Mouse (Mus musculus) thymus, postnatal 25 days (tissue): ENCODE measurements around the gene Sarm1.

Source experiments
- DNase-seq: peaks from one replicate; pipeline ENCODE4 v3.0.0; 2022

Sarm1 gene

GRCm38 (mm10) chr11:78463286-78464036 lies 34.1 kb downstream of the Sarm1 start:
- DNase-seq = no peak

DNA sequence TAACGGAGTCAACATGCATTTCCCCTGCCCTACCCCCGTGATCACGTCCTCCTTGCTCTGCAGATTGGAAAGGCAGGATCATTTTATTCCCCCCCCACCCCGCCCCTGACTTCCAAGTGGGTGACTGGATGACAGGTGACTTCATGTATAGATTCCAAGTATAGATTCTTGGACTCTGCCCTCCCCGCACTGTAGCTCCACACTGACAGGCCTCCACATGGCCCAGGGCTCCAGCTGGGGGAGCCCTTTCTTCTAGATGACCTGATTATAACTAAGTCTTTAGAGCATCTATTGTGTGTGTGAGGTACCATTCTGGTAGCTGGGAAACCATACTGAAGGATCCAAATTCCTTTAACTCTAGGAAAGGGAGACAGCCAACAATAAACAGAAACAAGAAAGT lies 34.9 kb downstream of the Sarm1 start:
- DNase-seq = no peak

DNA sequence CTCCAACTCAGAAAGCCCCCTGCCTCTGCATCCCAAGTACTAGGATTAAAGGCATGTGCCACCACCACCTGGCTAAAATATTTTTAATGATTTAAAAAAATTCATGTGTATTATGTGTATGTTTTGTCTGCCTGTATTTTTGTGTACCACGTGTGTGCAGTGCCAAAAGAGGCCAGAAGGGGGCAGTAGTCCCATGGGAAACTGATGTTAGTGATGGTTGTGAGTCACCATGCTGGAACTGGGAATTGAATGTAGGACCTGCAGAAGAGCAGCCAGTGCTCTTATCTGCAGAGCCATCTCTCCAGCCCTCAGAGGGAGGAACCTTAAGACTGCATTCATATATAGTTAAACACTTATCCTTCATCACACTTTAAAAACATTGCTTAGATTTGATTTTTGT lies 35.7 kb downstream of the Sarm1 start:
- no peak for DNase-seq

DNA sequence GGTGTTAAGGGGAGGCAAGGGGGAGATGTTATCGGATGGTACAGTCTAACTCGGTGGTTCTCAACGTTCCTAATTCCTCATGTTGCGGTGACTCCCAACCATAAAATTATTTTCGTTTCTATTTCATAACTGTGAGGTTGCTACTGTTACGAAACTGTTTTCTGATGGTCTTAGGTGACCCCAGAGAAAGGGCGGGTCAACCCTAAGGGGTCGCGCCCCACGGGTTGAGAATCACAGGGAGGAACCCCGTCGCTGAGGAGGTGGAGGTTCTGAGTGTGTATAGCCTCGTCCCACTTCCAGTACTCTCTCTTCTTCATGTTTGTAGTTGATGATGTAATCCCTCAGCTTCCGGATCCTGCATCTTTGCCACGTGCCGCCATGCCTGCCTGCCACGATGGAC lies 38.8 kb downstream of the Sarm1 start:
- no peak for DNase-seq

- DNase-seq = peak; percentile 44
Measured at GRCm38 (mm10) chr11:78455308-78455707, 42.2 kb downstream of the Sarm1 start.

DNA sequence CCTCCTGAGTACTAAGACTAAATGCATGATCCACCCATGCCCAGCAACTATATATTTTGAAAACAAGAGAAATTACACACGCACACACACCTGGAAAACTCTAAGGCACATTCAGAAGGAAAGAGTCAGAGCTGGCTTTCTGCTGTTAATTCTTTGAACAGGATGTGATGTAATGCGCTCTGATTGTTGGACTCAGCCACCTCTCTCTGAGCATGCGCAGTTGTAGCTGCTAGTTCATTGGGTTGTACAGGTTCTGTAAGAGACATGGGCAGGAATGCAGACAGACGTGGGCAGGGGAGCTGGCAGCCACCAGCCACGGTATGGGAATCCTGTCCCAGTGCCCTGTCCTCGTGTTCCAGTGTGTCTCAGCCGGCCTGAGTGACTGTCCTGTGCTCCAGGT lies 43.3 kb downstream of the Sarm1 start:
- no peak for DNase-seq

DNA sequence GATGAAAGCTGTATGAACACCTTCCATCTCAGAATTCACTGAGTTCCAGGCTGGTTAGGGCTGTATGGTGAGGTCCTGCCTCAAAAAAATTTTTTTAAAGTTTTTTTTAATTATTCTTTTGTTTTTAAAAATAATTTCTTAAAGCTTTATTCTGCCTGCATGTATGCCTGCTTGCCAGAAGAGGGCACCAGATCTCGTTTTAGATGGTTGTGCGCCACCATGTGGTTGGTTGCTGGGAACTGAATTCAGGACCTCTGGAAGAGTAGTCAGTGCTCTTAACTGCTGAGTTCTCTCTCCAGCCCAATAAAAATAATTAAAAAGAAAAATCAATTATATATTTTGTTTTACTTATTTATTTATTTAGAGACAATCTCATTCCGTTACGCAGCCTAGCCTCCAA lies 43.9 kb downstream of the Sarm1 start:
- DNase-seq = peak; percentile 72

GRCm38 (mm10) chr11:78450337-78450736 lies 47.2 kb downstream of the Sarm1 start:
- DNase-seq = no peak

DNA sequence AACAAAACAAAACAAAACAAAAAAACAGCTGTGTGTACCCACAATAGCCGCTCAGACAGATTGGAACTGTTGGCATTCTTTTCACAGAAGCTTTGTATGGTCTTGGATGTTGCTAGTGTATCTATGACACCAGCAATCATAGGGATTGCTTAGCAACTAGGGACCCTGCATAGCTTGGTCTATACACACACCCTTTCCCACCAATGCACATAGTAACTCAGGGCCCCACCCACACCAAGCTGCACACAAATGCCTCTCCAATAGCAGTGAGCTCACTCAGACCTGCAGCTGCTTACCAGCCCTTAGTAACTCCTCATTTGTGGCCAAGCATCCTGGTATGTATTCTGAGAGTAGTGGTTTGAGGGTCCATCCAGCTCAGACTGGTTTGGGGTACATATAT lies 49.3 kb downstream of the Sarm1 start:
- DNase-seq = no peak

DNA sequence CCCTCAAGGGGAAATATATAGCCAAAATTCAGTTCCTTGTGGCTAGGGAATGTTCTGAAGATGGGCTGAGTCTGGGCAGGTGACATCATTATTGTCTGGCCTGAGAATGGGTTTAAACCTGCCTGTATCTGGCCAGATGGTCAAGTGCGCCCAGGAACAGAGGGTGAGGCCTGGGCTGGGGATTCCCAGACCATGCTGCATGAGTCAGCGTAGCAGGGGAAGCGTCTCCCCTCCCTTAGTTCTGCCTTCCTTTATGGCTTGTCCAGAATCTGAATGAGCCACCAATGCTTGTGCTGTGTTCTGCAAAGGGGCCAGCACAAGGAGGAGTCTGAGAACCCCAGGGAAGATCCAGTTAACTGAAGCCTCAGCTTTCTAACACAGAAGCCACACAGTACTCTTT lies 50.4 kb downstream of the Sarm1 start:
- DNase-seq = no peak

DNA sequence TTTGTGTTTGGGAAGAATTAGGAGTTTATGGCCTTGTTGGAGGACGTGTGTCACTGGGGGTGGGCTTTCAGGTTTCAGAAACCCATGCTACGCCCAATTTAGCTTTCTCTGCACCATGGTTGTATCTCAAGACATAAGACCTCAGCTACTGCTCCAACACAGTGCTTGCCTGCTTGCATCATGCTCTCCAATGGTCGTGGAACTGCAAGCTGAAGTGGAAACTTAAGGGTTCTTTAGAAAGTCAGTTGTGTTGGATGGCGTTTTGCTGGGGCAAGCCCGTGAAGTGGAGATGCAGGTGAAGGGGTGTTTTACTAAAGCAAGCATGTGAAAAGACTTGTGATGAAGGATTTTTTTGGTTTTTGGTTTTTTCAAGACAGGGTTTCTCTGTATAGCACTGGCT lies 54.4 kb downstream of the Sarm1 start:
- no peak for DNase-seq

- no peak for DNase-seq
Measured at GRCm38 (mm10) chr11:78438399-78438930, 59.1 kb downstream of the Sarm1 start.

GRCm38 (mm10) chr11:78437182-78437581 lies 60.4 kb downstream of the Sarm1 start:
- DNase-seq = no peak

DNA sequence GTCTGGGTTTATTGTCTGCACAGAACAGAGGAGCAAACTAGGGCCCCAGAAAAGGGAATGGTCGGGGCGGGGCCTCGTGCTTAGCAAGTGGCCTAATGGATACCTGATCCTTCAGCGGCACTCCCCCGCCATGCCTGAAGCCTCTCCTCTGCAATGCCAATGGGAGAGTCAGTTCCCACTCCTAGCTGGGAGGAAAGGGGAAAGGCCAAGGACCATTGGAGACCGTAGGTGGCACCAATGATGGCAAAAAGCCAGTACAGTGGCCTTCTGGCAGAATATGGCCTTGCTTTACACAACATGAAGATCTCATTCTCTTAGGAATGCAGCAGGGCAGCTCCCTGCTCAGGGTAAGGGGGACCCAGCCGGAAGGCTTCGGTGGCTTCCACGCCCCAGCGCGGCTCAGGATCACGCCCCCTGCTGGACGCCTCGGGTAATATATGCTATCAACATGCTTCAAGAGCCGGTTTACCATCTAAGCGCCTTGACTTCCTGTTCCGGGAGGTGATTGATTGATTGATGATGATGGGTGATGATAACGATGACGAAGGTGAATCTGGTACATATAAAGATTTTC lies 61.7 kb downstream of the Sarm1 start:
- peak; percentile 51 for DNase-seq

- no peak for DNase-seq
Measured at GRCm38 (mm10) chr11:78434052-78434451, 63.5 kb downstream of the Sarm1 start.

- DNase-seq = no peak
Measured at GRCm38 (mm10) chr11:78431176-78431575, 66.4 kb downstream of the Sarm1 start.

DNA sequence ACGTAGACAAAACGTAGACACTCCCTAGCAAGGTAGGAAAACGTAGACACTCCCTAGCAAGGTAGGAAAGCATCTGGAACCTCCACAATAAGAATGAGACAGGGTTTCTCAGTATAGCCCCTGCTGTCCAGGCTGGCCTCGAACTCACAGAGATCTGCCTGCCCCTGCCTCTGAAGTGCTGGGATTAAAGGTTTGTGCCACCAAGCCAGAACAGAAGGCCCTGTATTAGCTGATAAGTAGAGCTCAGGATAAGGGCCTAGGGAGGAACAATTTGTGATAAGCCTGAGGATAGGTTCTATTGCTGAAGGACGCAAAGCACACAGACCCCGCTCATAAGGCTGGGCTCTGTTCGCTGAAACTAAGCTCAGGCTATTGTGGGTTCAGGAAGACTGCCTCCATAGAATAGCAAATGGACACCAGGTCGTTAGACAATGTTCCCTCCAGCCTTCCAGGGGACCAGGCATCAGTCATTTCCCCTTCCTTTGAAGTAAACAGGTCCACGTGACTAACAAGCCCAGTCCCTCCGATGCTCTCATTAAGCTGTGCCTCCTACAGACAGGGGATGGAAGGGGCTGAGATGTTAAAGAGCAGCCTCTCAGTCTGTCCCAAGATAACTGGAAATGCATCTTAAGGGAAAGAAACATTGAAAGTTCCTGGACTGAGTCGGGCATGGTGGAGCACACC lies 67.2 kb downstream of the Sarm1 start:
- no peak for DNase-seq

GRCm38 (mm10) chr11:78428309-78428708 lies 69.2 kb downstream of the Sarm1 start:
- no peak for DNase-seq

DNA sequence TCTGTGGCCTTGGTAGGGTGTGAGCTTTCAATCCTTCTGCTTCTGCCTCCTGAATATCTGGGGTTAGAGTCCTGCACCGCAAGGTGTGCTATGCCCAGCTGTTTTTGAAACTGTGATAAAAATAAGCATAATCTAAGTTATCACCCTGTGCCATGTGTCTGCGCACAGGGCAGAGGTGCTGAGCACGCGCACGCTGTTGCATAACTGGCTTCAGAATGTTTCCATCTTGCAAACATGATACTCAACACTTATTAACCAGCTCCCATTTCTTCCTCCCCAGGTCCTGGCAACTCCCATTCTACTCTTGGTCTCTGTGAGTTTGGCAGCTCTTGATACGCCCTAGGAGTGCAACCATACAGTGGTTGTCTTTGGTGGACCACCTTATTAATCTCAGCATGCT lies 69.9 kb downstream of the Sarm1 start:
- no peak for DNase-seq

DNA sequence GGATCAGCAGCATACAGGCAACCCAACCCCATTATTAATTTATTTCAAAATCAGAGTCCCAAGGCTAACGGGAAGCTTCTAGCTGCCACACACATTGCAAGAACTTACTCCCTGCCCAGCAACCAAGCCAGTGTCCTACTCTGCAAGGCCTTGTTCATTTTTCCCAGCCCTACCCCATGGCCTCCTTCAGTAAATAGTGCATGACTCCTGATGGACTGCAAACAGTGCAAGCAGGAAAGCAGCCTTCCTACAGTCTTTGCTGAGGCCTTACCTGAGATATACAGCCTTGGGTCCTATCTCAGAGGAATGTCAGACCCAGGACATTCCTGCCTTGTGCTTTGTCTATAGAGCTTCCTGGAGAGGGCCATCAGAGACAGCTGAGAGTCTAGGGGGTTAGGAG lies 72.0 kb downstream of the Sarm1 start:
- no peak for DNase-seq

DNA sequence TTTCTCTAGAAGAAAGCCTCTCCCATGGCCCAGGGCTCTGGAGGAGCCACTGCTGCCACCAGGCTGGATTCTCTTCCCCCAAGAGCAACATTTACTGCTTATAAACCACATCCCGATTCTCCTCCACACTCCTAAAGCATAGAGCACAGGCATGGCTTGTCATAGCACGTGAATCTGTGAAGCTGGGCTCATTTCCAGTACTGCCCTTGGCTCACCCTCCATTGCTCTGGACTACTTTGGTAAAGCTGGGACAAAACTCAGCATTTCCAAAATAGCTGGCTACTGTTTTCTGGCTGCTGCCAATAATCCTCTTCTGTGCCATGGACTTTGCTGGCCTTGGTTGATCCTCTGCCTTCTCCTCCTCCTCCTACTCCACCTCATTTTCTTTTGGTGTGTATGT lies 73.2 kb downstream of the Sarm1 start:
- DNase-seq = no peak
